Mouse (Mus musculus) forebrain, postnatal 0 days (tissue): ENCODE data around the gene Mllt3. TPM values are rescaled to one million over a fixed set of nuclear protein-coding genes. Genes with fewer than 3 reads are reported as not detected.

Experiments
- ATAC-seq: fragments of 200-750 bp; cut with Nextera tagmentation; 2 replicates; pipeline ENCODE4 v1.8.0; 2017; ENCODE audit warnings: mild to moderate bottlenecking, moderate library complexity
- DNase-seq: peaks from one replicate; pipeline ENCODE4 v3.0.0-alpha.2; 2015
- H3K27ac ChIP-seq: fragments of 300-500 bp; sonication (generic); 2 replicates; pipeline ENCODE4 v1.5.1; 2014; ENCODE audit warnings: low read depth, mild to moderate bottlenecking, antibody characterized with exemption, low read length, moderate library complexity, mixed read lengths
- H3K27me3 ChIP-seq: fragments of 300-500 bp; sonication (generic); 2 replicates; pipeline ENCODE4 v1.6.1; 2014; ENCODE audit warnings: mild to moderate bottlenecking, low read length, mixed read lengths; ENCODE audit not compliant: insufficient read depth
- H3K36me3 ChIP-seq: fragments of 300-500 bp; sonication (generic); 2 replicates; pipeline ENCODE4 v1.6.1; 2014; ENCODE audit warnings: mild to moderate bottlenecking, moderate library complexity; ENCODE audit not compliant: insufficient read depth
- H3K4me1 ChIP-seq: fragments of 300-500 bp; sonication (generic); 2 replicates; pipeline ENCODE4 v1.6.1; 2014; ENCODE audit warnings: antibody characterized with exemption; ENCODE audit not compliant: insufficient read depth
- H3K4me2 ChIP-seq: fragments of 300-500 bp; sonication (generic); 2 replicates; pipeline ENCODE4 v1.6.1; 2014; ENCODE audit warnings: low read depth, mild to moderate bottlenecking, moderate library complexity
- H3K4me3 ChIP-seq: fragments of 300-500 bp; sonication (generic); 2 replicates; pipeline ENCODE4 v1.5.1; 2014; ENCODE audit warnings: low read depth, low read length, mixed read lengths
- H3K9ac ChIP-seq: fragments of 300-500 bp; sonication (generic); 2 replicates; pipeline ENCODE4 v1.6.1; 2014; ENCODE audit warnings: mild to moderate bottlenecking
- H3K9me3 ChIP-seq: fragments of 300-500 bp; sonication (generic); 2 replicates; pipeline ENCODE4 v1.6.1; 2016; ENCODE audit warnings: low read length
- CTCF ChIP-seq: sonication (generic); IDR thresholded peaks from 2 replicates; pipeline ENCODE4 v1.5.1; 2016; ENCODE audit warnings: antibody characterized with exemption, control low read depth, low read depth
- WGBS: fragments of 180-500 bp; shearing (Covaris S2); extraction: QIAGEN DNeasy Blood & Tissue Kit; methylation state at CpG from one replicate; pipeline ENCODE4 v1.1.7; 2014; 5-methylcytosine and 5-hydroxymethylcytosine counted together
- polyA plus RNA-seq: library from polyadenylated mRNA; unstranded; fragments of >200 nt; fragmentation: Nextera tagmentation; extraction: Ambion mirVana; gene quantifications from 2 replicates; pipeline ENCODE4 v1.2.1, GENCODE M21; 2015
- total RNA-seq: library from RNA; depleted of rRNA; stranded (reverse); fragments of >200 nt; gene quantifications from 2 replicates; pipeline ENCODE4 v1.2.3, GENCODE M21; 2014

Mllt3 gene
- total and polyA plus RNA-seq, 2 experiments from 2014 or later: 41.0 to 75.2 TPM

- no peak overlapping the region for H3K9ac ChIP-seq
- H3K27me3 ChIP-seq: no peaks in the 10 kb centered on the region
- H3K27ac ChIP-seq: no peak overlapping the region
- H3K4me3 ChIP-seq: no peak overlapping the region
- DNase-seq (no peak), ATAC-seq (no peak)
- no peak for TF ChIP-seq CTCF
- no peak overlapping the region for H3K4me2 ChIP-seq
- H3K9me3 ChIP-seq: no peaks in the 10 kb centered on the region
- WGBS: 59% methylated on average over 4 of the region's 4 CpGs
- H3K36me3 ChIP-seq: no peaks in the 10 kb centered on the region
- no peaks in the 10 kb centered on the region for H3K4me1 ChIP-seq
Observed at GRCm38 (mm10) chr4:87802140-87802539, 231.0 kb downstream of the Mllt3 start.

GRCm38 (mm10) chr4:87801332-87801731 lies 231.8 kb downstream of the Mllt3 start:
- no peak for TF ChIP-seq CTCF
- H3K4me2 ChIP-seq: no peak overlapping the region
- ATAC-seq (no peak), DNase-seq (no peak)
- H3K4me1 ChIP-seq: no peaks in the 10 kb centered on the region
- H3K4me3 ChIP-seq: no peak overlapping the region
- 87% methylated on average over 3 of the region's 3 CpGs for WGBS
- H3K9me3 ChIP-seq: no peaks in the 10 kb centered on the region
- H3K36me3 ChIP-seq: no peaks in the 10 kb centered on the region
- no peaks in the 10 kb centered on the region for H3K27me3 ChIP-seq
- no peak overlapping the region for H3K9ac ChIP-seq
- no peak overlapping the region for H3K27ac ChIP-seq

DNA sequence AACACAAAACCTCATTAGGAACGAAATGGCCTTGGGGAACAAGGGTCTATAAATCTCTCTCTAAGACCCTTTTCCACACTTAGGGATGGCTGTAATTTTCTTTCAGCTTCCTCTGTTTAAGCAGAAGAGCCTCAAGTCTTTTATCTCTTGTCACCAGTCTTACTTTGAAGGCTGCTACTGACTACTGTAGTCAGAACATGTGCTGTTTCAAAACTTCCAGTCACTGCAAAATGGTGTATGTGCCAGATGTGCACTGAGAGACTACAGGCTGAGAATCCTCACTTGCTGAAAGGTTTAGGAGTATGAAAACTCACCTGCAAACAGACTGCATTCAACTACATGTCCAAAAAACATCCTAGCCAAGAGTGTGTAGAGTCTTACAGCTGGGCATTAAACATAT lies 232.9 kb downstream of the Mllt3 start:
- 76% methylated on average over 1 of the region's 1 CpGs for WGBS
- no peak overlapping the region for H3K4me2 ChIP-seq
- H3K9ac ChIP-seq: no peak overlapping the region
- ATAC-seq (no peak), DNase-seq (no peak)
- H3K4me1 ChIP-seq: no peaks in the 10 kb centered on the region
- H3K27me3 ChIP-seq: no peaks in the 10 kb centered on the region
- no peaks in the 10 kb centered on the region for H3K9me3 ChIP-seq
- no peak overlapping the region for H3K27ac ChIP-seq
- H3K36me3 ChIP-seq: no peaks in the 10 kb centered on the region
- H3K4me3 ChIP-seq: no peak overlapping the region
- TF ChIP-seq CTCF: no peak

DNA sequence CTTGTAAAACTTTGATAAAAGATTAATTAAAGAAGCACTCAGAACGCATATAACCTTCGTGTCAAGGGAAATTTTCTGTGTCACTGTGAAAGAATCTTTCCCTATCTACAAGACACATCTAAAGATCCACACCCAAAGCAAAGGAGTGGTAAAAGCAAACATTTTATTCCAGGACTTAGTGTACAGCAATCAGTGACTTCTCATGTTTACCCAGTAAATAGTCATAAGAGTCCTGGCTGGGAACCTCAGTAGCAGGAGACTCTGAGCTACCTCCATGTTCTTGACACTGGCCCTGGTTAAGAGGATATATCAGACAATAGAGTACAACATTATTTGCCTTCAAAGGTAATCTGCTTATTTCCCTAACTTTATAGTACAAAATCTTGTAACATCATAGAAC lies 233.7 kb downstream of the Mllt3 start:
- H3K27me3 ChIP-seq: no peaks in the 10 kb centered on the region
- ATAC-seq: no peak
- no peak for DNase-seq

DNA sequence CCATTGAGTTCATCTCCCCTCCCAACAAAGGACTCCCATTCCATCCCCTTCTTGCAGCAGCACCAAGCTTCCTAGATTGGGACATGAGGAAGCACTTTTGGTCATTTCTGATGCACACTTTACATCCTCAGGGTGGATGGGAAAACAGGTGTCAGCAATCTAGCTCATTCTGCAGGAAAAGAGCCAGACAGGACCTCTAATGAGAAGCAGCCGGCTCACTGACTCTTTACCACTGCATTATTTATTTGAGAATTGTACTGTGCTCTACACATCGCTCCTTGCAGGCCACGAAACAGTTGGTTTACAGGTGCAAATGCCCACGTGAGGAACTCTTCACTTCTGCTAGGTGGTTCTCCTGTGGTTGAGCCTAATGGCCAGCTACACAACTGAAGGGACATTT lies 237.9 kb downstream of the Mllt3 start:
- no peak overlapping the region for H3K4me2 ChIP-seq
- DNase-seq (no peak), ATAC-seq (no peak)
- peaks cover 12% of the 10 kb centered on the region for H3K36me3 ChIP-seq
- 74% methylated on average over 4 of the region's 4 CpGs for WGBS
- H3K9me3 ChIP-seq: no peaks in the 10 kb centered on the region
- H3K27me3 ChIP-seq: no peaks in the 10 kb centered on the region
- no peak overlapping the region for H3K9ac ChIP-seq
- no peak for TF ChIP-seq CTCF
- no peak overlapping the region for H3K4me3 ChIP-seq
- H3K4me1 ChIP-seq: no peaks in the 10 kb centered on the region
- no peak overlapping the region for H3K27ac ChIP-seq

More for the DNA sequence above, 233.7 kb downstream of the Mllt3 start:
- H3K27ac ChIP-seq: no peak overlapping the region
- 89% methylated on average over 2 of the region's 2 CpGs for WGBS
- no peak for TF ChIP-seq CTCF
- H3K9ac ChIP-seq: no peak overlapping the region
- H3K4me3 ChIP-seq: no peak overlapping the region
- no peaks in the 10 kb centered on the region for H3K9me3 ChIP-seq
- no peak overlapping the region for H3K4me2 ChIP-seq
- H3K4me1 ChIP-seq: no peaks in the 10 kb centered on the region
- no peaks in the 10 kb centered on the region for H3K36me3 ChIP-seq

GRCm38 (mm10) chr4:87794216-87794615 lies 238.9 kb downstream of the Mllt3 start:
- peaks cover 14% of the 10 kb centered on the region for H3K36me3 ChIP-seq
- DNase-seq: no peak
- no peaks in the 10 kb centered on the region for H3K9me3 ChIP-seq
- no peak for TF ChIP-seq CTCF
- H3K27me3 ChIP-seq: no peaks in the 10 kb centered on the region
- H3K4me1 ChIP-seq: no peaks in the 10 kb centered on the region
- ATAC-seq: no peak
- WGBS: 79% methylated on average over 3 of the region's 3 CpGs
- H3K4me2 ChIP-seq: no peak overlapping the region
- H3K9ac ChIP-seq: no peak overlapping the region
- no peak overlapping the region for H3K27ac ChIP-seq
- H3K4me3 ChIP-seq: no peak overlapping the region

DNA sequence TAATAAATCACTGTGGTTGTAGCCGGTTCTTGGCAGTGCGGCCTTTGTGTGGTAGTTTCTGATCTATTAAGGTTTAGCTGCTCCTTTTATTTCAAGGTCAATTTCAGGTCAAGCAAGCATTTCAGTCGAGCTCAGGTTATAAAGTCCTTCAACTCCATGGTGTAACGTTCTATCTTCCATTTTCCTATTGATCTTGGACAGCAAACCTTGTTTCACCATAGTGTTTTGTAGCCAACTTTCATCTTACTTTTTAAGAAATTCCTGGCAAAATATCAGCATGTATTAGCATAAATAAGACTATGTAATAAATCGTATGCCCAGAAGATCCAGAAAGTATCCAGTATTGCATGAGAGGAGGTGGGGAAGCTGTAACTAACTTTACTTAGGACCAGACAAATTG lies 240.7 kb downstream of the Mllt3 start:
- no peaks in the 10 kb centered on the region for H3K4me1 ChIP-seq
- peaks cover 17% of the 10 kb centered on the region for H3K36me3 ChIP-seq
- no peaks in the 10 kb centered on the region for H3K9me3 ChIP-seq
- H3K4me2 ChIP-seq: no peak overlapping the region
- TF ChIP-seq CTCF: no peak
- DNase-seq (no peak), ATAC-seq (no peak)
- WGBS: 27% methylated on average over 5 of the region's 5 CpGs
- no peak overlapping the region for H3K9ac ChIP-seq
- no peaks in the 10 kb centered on the region for H3K27me3 ChIP-seq
- H3K4me3 ChIP-seq: no peak overlapping the region
- no peak overlapping the region for H3K27ac ChIP-seq

GRCm38 (mm10) chr4:87789446-87789845 lies 243.7 kb downstream of the Mllt3 start:
- Histone ChIP-seq H3K4me3 (no peak overlapping the region), H3K9me3 (no peaks in the 10 kb centered on the region), H3K36me3 (peaks cover 17% of the 10 kb centered on the region), H3K27ac (no peak overlapping the region), H3K27me3 (no peaks in the 10 kb centered on the region), H3K4me1 (no peaks in the 10 kb centered on the region), H3K9ac (no peak overlapping the region), H3K4me2 (no peak overlapping the region)
- no peak for TF ChIP-seq CTCF
- DNase-seq (no peak), ATAC-seq (no peak)
- 80% methylated on average over 7 of the region's 7 CpGs for WGBS
